Mouse (Mus musculus) MEL (cell line): ENCODE data around the gene Tcte2. TPM values are rescaled to one million over a fixed set of nuclear protein-coding genes. Genes with fewer than 3 reads are reported as not detected.

Experiments used
- DNase-seq: peaks from one replicate; pipeline ENCODE4 v3.0.0; 2011; ENCODE audit warnings: low read depth, low spot score
- H3K27ac ChIP-seq: 2 replicates; pipeline ENCODE4 v1.5.1; 2012; ENCODE audit warnings: low read depth, mild to moderate bottlenecking, control low read depth, low read length, moderate library complexity; ENCODE audit not compliant: control insufficient read depth
- H3K27me3 ChIP-seq, 2 experiments: fragments of 150-350 bp in 1 of 2; sonication (generic) in 1 of 2; 2 replicates each; pipeline ENCODE4 v1.6.1; 2012; ENCODE audit warnings: low read length in 2 of 2, mild to moderate bottlenecking in 2 of 2, improper control_type of control experiment in 1 of 2, moderate library complexity in 1 of 2; ENCODE audit not compliant: insufficient read depth in 2 of 2, control insufficient read depth in 1 of 2
- H3K36me3 ChIP-seq, 2 experiments: 2 replicates each; pipeline ENCODE4 v1.6.1; 2012 to 2014; ENCODE audit warnings: low read length in 2 of 2, improper control_type of control experiment in 1 of 2, inconsistent platforms in 1 of 2, mild to moderate bottlenecking in 1 of 2; ENCODE audit not compliant: insufficient read depth in 2 of 2, control insufficient read depth in 1 of 2
- H3K4me1 ChIP-seq, 2 experiments: fragments of 150-350 bp in 1 of 2; sonication (generic) in 1 of 2; 2 replicates each; pipeline ENCODE4 v1.6.1; 2012; ENCODE audit warnings: low read length in 2 of 2, improper control_type of control experiment in 1 of 2, mild to moderate bottlenecking in 1 of 2; ENCODE audit not compliant: insufficient read depth in 2 of 2, control insufficient read depth in 1 of 2
- H3K4me3 ChIP-seq, 2 experiments: fragments of 150-350 bp in 1 of 2; sonication (generic) in 1 of 2; 2 replicates each; pipeline ENCODE4 v1.5.1; 2012; ENCODE audit warnings: low read depth in 2 of 2, low read length in 2 of 2, mild to moderate bottlenecking in 2 of 2, moderate library complexity in 2 of 2, control low read depth in 1 of 2, improper control_type of control experiment in 1 of 2; ENCODE audit not compliant: control insufficient read depth in 1 of 2, insufficient read depth in 1 of 2
- H3K79me2 ChIP-seq: 2 replicates; pipeline ENCODE4 v1.6.1; 2012; ENCODE audit warnings: mild to moderate bottlenecking, low read length, moderate library complexity; ENCODE audit not compliant: control insufficient read depth, poor library complexity, insufficient read depth
- H3K9ac ChIP-seq: 2 replicates; pipeline ENCODE4 v1.6.1; 2012; ENCODE audit warnings: low read depth, mild to moderate bottlenecking, control low read depth, low read length, moderate library complexity; ENCODE audit not compliant: control insufficient read depth, poor library complexity, severe bottlenecking
- H3K9me3 ChIP-seq: fragments of 150-350 bp; sonication (generic); replicated peaks from 2 replicates; pipeline ENCODE4 v1.6.1; 2012; ENCODE audit warnings: mild to moderate bottlenecking, low read length, improper control_type of control experiment, moderate library complexity; ENCODE audit not compliant: insufficient read depth
- BHLHE40 ChIP-seq: IDR thresholded peaks from 2 replicates; pipeline ENCODE4 v1.6.1; 2012; ENCODE audit warnings: low read depth, mild to moderate bottlenecking, inconsistent platforms, low read length, improper control_type of control experiment, borderline replicate concordance
- CHD1 ChIP-seq: IDR thresholded peaks from 2 replicates; pipeline ENCODE4 v1.6.1; 2012; ENCODE audit warnings: low read depth, mild to moderate bottlenecking, inconsistent platforms, low read length, improper control_type of control experiment
- CHD2 ChIP-seq: IDR thresholded peaks from 2 replicates; pipeline ENCODE4 v1.6.1; 2011; ENCODE audit warnings: low read length, improper control_type of control experiment
- CTCF ChIP-seq, 3 experiments: IDR thresholded peaks in 2 of 3; conservative IDR thresholded peaks in 1 of 3; 2 replicates each; pipeline ENCODE4 v1.5.1; 2011 to 2012; ENCODE audit warnings: low read length in 3 of 3, low read depth in 2 of 3, mild to moderate bottlenecking in 2 of 3, improper control_type of control experiment in 1 of 3, inconsistent platforms in 1 of 3, mixed read lengths in 1 of 3, moderate library complexity in 1 of 3; ENCODE audit not compliant: control insufficient read depth in 1 of 3, insufficient read depth in 1 of 3, poor library complexity in 1 of 3, severe bottlenecking in 1 of 3
- E2F4 ChIP-seq: IDR thresholded peaks from 2 replicates; pipeline ENCODE4 v1.6.1; 2011; ENCODE audit warnings: low read depth, low read length, improper control_type of control experiment, borderline replicate concordance
- ELF1 ChIP-seq: IDR thresholded peaks from 2 replicates; pipeline ENCODE4 v1.6.1; 2014; ENCODE audit warnings: low read depth, mild to moderate bottlenecking, inconsistent platforms, low read length, improper control_type of control experiment, moderate library complexity
- GABPA ChIP-seq: IDR thresholded peaks from 2 replicates; pipeline ENCODE4 v1.6.1; 2012; ENCODE audit warnings: low read depth, mild to moderate bottlenecking, inconsistent platforms, low read length, improper control_type of control experiment, moderate library complexity
- JUND ChIP-seq: IDR thresholded peaks from 2 replicates; pipeline ENCODE4 v1.6.1; 2011; ENCODE audit warnings: low read depth, mild to moderate bottlenecking, improper control_type of control experiment, low read length
- KAT2A ChIP-seq: conservative IDR thresholded peaks from 2 replicates; pipeline ENCODE4 v1.6.1; 2012; ENCODE audit warnings: low read depth, low read length, improper control_type of control experiment, inconsistent platforms
- MAX ChIP-seq: IDR thresholded peaks from 2 replicates; pipeline ENCODE4 v1.6.1; 2011; ENCODE audit warnings: low read length, improper control_type of control experiment
- MAZ ChIP-seq: IDR thresholded peaks from 2 replicates; pipeline ENCODE4 v1.6.1; 2012; ENCODE audit warnings: low read depth, mild to moderate bottlenecking, inconsistent platforms, low read length, improper control_type of control experiment
- MYB ChIP-seq: IDR thresholded peaks from 2 replicates; pipeline ENCODE4 v1.6.1; 2011; ENCODE audit warnings: mild to moderate bottlenecking, low read depth, low read length, improper control_type of control experiment
- NELFE ChIP-seq: IDR thresholded peaks from 2 replicates; pipeline ENCODE4 v1.6.1; 2011; ENCODE audit warnings: low read depth, low read length, improper control_type of control experiment
- POLR2A ChIP-seq, 2 experiments: IDR thresholded peaks; 2 replicates each; pipeline ENCODE4 v1.6.1; 2011 to 2012; ENCODE audit warnings: low read length in 2 of 2, mild to moderate bottlenecking in 2 of 2, control low read depth in 1 of 2, improper control_type of control experiment in 1 of 2, low read depth in 1 of 2, moderate library complexity in 1 of 2; ENCODE audit not compliant: control insufficient read depth in 1 of 2, insufficient read depth in 1 of 2, poor library complexity in 1 of 2
- POLR2AphosphoS2 ChIP-seq: IDR thresholded peaks from 2 replicates; pipeline ENCODE4 v1.6.1; 2011; ENCODE audit warnings: low read length, improper control_type of control experiment
- RAD21 ChIP-seq: IDR thresholded peaks from 2 replicates; pipeline ENCODE4 v1.6.1; 2011; ENCODE audit warnings: mild to moderate bottlenecking, low read depth, low read length, improper control_type of control experiment
- RCOR1 ChIP-seq: IDR thresholded peaks from 2 replicates; pipeline ENCODE4 v1.6.1; 2012; ENCODE audit warnings: low read depth, mild to moderate bottlenecking, inconsistent platforms, low read length, improper control_type of control experiment
- SIN3A ChIP-seq: IDR thresholded peaks from 2 replicates; pipeline ENCODE4 v1.6.1; 2012; ENCODE audit warnings: low read length, improper control_type of control experiment, inconsistent platforms
- TAL1 ChIP-seq: IDR thresholded peaks from 2 replicates; pipeline ENCODE4 v1.6.1; 2012; ENCODE audit warnings: mild to moderate bottlenecking, inconsistent platforms, low read length, moderate library complexity, mixed read lengths
- TCF12 ChIP-seq: IDR thresholded peaks from 2 replicates; pipeline ENCODE4 v1.6.1; 2014; ENCODE audit warnings: low read depth, mild to moderate bottlenecking, inconsistent platforms, low read length, improper control_type of control experiment, moderate library complexity
- UBTF ChIP-seq: IDR thresholded peaks from 2 replicates; pipeline ENCODE4 v1.6.1; 2012; ENCODE audit warnings: low read depth, mild to moderate bottlenecking, inconsistent platforms, low read length, improper control_type of control experiment, moderate library complexity, borderline replicate concordance; ENCODE audit not compliant: insufficient read depth
- USF1 ChIP-seq: IDR thresholded peaks from 2 replicates; pipeline ENCODE4 v1.6.1; 2014; ENCODE audit warnings: low read depth, mild to moderate bottlenecking, inconsistent platforms, low read length, improper control_type of control experiment, moderate library complexity
- ZMIZ1 ChIP-seq: IDR thresholded peaks from 2 replicates; pipeline ENCODE4 v1.6.1; 2012; ENCODE audit warnings: low read depth, mild to moderate bottlenecking, inconsistent platforms, low read length, improper control_type of control experiment, moderate library complexity
- polyA plus RNA-seq, 2 experiments: library from polyadenylated mRNA; stranded (reverse) in 1 of 2; unstranded in 1 of 2; fragments of >175 nt in 1 of 2; fragments of >200 nt in 1 of 2; gene quantifications; 2 replicates each; pipeline versions ENCODE4 v1.2.1 to v1.2.4; 2012; ENCODE audit warnings: low replicate concordance in 2 of 2, low read depth in 1 of 2; ENCODE audit not compliant: insufficient read length in 2 of 2, insufficient read depth in 1 of 2, missing spikeins in 1 of 2
- total RNA-seq: library from RNA; depleted of rRNA; stranded (reverse); fragments of 300-350 nt; gene quantifications from 2 replicates; pipeline ENCODE4 v1.2.3, GENCODE M21; 2012

The Tcte2 gene
- total and polyA plus RNA-seq, 3 experiments = not detected

GRCm38 (mm10) chr17:13674695-13675306 lies 86.8 kb downstream of the Tcte2 start:
- H3K4me1 ChIP-seq = no peaks in the 10 kb centered on the region
- H3K36me3 ChIP-seq = no peaks in the 10 kb centered on the region
- no peaks in the 10 kb centered on the region for H3K27me3 ChIP-seq
- H3K9ac ChIP-seq = no peak overlapping the region
- no peak for DNase-seq
- no peaks in the 10 kb centered on the region for H3K79me2 ChIP-seq
- H3K27ac ChIP-seq = no peak overlapping the region
- TF ChIP-seq TCF12 (no peak), SIN3A (no peak), ELF1 (no peak), CTCF (IDR thresholded peaks at IDR 0.05 in 2 of 3, conservative IDR thresholded peaks at IDR 0.05 in 1 of 3; ENCODE audit: control insufficient read depth in 1 of 3, insufficient read depth in 1 of 3, low read depth in 2 of 3, low read length in 3 of 3, poor library complexity in 1 of 3, severe bottlenecking in 1 of 3) (no peak), ZMIZ1 (no peak), MAX (no peak), CHD2 (no peak), POLR2AphosphoS2 (no peak)
- H3K4me3 ChIP-seq = no peak overlapping the region
- no peaks in the 10 kb centered on the region for H3K9me3 ChIP-seq

DNA sequence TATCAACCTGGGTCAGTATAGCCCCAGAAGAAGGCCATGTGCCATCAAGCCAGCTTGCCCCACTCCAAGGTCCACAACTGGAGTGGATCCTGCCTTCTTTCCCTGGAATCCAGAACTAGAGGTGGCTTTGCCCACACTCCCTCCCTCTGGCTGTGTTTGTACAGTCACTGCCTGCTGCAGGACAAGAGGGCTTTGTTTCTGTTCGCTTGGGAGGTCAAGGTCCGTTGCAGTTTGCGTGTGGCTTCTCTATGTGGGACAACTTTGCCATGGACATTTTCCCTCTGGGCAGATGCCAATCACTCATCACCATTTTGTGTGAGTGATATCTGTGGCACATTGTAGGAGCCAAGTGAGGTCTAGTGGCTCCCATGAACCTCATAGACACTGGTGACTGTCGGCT lies 89.9 kb downstream of the Tcte2 start:
- no peaks in the 10 kb centered on the region for H3K4me1 ChIP-seq
- no peaks in the 10 kb centered on the region for H3K36me3 ChIP-seq
- DNase-seq = no peak
- no peak overlapping the region for H3K9ac ChIP-seq
- no peaks in the 10 kb centered on the region for H3K79me2 ChIP-seq
- no peak for TF ChIP-seq RCOR1
- no peak for TF ChIP-seq RAD21
- TF ChIP-seq KAT2A = no peak
- TF ChIP-seq JUND = no peak
- TF ChIP-seq MAZ = no peak
- no peak for TF ChIP-seq POLR2A (IDR thresholded peaks at IDR 0.05; ENCODE audit: control insufficient read depth in 1 of 2, insufficient read depth in 1 of 2, low read depth in 1 of 2, low read length in 2 of 2, poor library complexity in 1 of 2)
- no peak for TF ChIP-seq E2F4
- TF ChIP-seq CTCF (IDR thresholded peaks at IDR 0.05 in 2 of 3, conservative IDR thresholded peaks at IDR 0.05 in 1 of 3; ENCODE audit: control insufficient read depth in 1 of 3, insufficient read depth in 1 of 3, low read depth in 2 of 3, low read length in 3 of 3, poor library complexity in 1 of 3, severe bottlenecking in 1 of 3) = no peak
- TF ChIP-seq BHLHE40 = no peak
- TF ChIP-seq USF1 = no peak
- TF ChIP-seq ELF1 = no peak
- TF ChIP-seq NELFE = no peak
- no peak for TF ChIP-seq UBTF
- no peak for TF ChIP-seq MYB
- TF ChIP-seq CHD1 = no peak
- TF ChIP-seq TAL1 = no peak
- no peak for TF ChIP-seq GABPA
- TF ChIP-seq, all 39 proteins: peak for 0
- H3K27ac ChIP-seq = no peak overlapping the region
- no peaks in the 10 kb centered on the region for H3K9me3 ChIP-seq
- H3K4me3 ChIP-seq = no peak overlapping the region
- no peaks in the 10 kb centered on the region for H3K27me3 ChIP-seq
